Mouse (Mus musculus): ENCODE data around the gene Mip. TPM values are rescaled to one million over a fixed set of nuclear protein-coding genes. Genes with fewer than 3 reads are reported as not detected.
"Not testable (repeated sequence)": the region's sequence is repeated elsewhere in the genome, so short reads cannot be mapped to it uniquely, and the experiment has no call there.

The Mip gene
- total and polyA plus RNA-seq, 3 experiments: not detected

GRCm38 (mm10) chr10:128191472-128191871 lies 34.2 kb upstream of the Mip start:
- Histone ChIP-seq H3K9ac (ENCODE audit: insufficient read depth, low read depth) (no peak overlapping the region), H3K4me2 (ENCODE audit: insufficient read depth, low read depth, poor library complexity, severe bottlenecking) (no peak overlapping the region), H3K4me3 (replicated peaks in 1 of 3; ENCODE audit: low read depth in 2 of 3, low read length in 2 of 3, poor library complexity in 1 of 3) (no peak overlapping the region), H3K9me3 (replicated peaks; ENCODE audit: low read length) (no peaks in the 10 kb centered on the region), H3K36me3 (replicated peaks in 1 of 2; ENCODE audit: control insufficient read depth in 1 of 2, insufficient read depth in 1 of 2, low read length in 1 of 2) (no peaks in the 10 kb centered on the region), H3K27ac (ENCODE audit: insufficient read depth, low read depth) (no peak overlapping the region), H3K27me3 (replicated peaks) (peaks cover 15% of the 10 kb centered on the region), H3K4me1 (ENCODE audit: control insufficient read depth in 1 of 2, insufficient read depth in 2 of 2) (peaks cover 9 to 18% of the 10 kb centered on the region in 2 experiments; a peak in 3 of 4 replicates), H3K79me2 (replicated peaks; ENCODE audit: control insufficient read depth, extremely low read depth, insufficient read depth, poor library complexity, severe bottlenecking) (no peaks in the 10 kb centered on the region)
- in situ Hi-C loops (cut with MboI; ENCODE audit: low pct_ligation_motif_present, low pct_unique_long_range_greater_than_20kb, low sequenced_read_pairs): loop anchor here (5.0 to 25.0 kb wide), 2 partner anchors 99 to 254 kb away; partner anchors contain the start of gene Baz2a
- dilution Hi-C loops (cut with MboI; ENCODE audit: extremely low pct_ligation_motif_present, extremely low pct_unique_long_range_greater_than_20kb, low sequenced_read_pairs): no loop called here
- no peak for DNase-seq (ENCODE audit: extremely low read depth)
- no peak for TF ChIP-seq PAX5 (IDR thresholded peaks at IDR 0.05; ENCODE audit: low read length)
- TF ChIP-seq USF1 (IDR thresholded peaks at IDR 0.05; ENCODE audit: low read depth, low read length): no peak
- no peak for TF ChIP-seq JUN (IDR thresholded peaks at IDR 0.05; ENCODE audit: insufficient read depth, low read depth, low read length)
- no peak for TF ChIP-seq MYC (IDR thresholded peaks at IDR 0.05; ENCODE audit: low read depth, low read length)
- TF ChIP-seq NRF1 (IDR thresholded peaks at IDR 0.05; ENCODE audit: low read depth, low read length): no peak
- TF ChIP-seq IRF4 (IDR thresholded peaks at IDR 0.05; ENCODE audit: low read depth, low read length): no peak
- TF ChIP-seq CHD2 (IDR thresholded peaks at IDR 0.05; ENCODE audit: low read length): no peak
- no peak for TF ChIP-seq ZMIZ1 (IDR thresholded peaks at IDR 0.05; ENCODE audit: low read depth, low read length)
- TF ChIP-seq HCFC1 (IDR thresholded peaks at IDR 0.05; ENCODE audit: low read depth, low read length): no peak
- no peak for TF ChIP-seq GABPA (IDR thresholded peaks at IDR 0.05; ENCODE audit: insufficient replicate concordance, low read depth, low read length)
- no peak for TF ChIP-seq CTCF (conservative IDR thresholded peaks at IDR 0.05 in 1 of 2, IDR thresholded peaks at IDR 0.05 in 1 of 2; ENCODE audit: low read depth in 2 of 2, low read length in 2 of 2)
- no peak for TF ChIP-seq RCOR1 (conservative IDR thresholded peaks at IDR 0.05; ENCODE audit: low read depth, low read length)
- TF ChIP-seq BHLHE40 (IDR thresholded peaks at IDR 0.05; ENCODE audit: low read depth, low read length): no peak

- dilution Hi-C loops (cut with MboI; ENCODE audit: extremely low pct_ligation_motif_present, extremely low pct_unique_long_range_greater_than_20kb, low sequenced_read_pairs); H3K9ac ChIP-seq (ENCODE audit: insufficient read depth, low read depth); H3K4me2 ChIP-seq (ENCODE audit: insufficient read depth, low read depth, poor library complexity, severe bottlenecking); H3K4me3 ChIP-seq (replicated peaks in 1 of 3; ENCODE audit: low read depth in 2 of 3, low read length in 2 of 3, poor library complexity in 1 of 3); H3K9me3 ChIP-seq (replicated peaks; ENCODE audit: low read length); H3K79me2 ChIP-seq (replicated peaks; ENCODE audit: control insufficient read depth, extremely low read depth, insufficient read depth, poor library complexity, severe bottlenecking); DNase-seq (ENCODE audit: extremely low read depth); H3K36me3 ChIP-seq (replicated peaks in 1 of 2; ENCODE audit: control insufficient read depth in 1 of 2, insufficient read depth in 1 of 2, low read length in 1 of 2); H3K27ac ChIP-seq (ENCODE audit: insufficient read depth, low read depth): not testable (repeated sequence)
- Histone ChIP-seq H3K27me3 (replicated peaks) (peaks cover 15% of the 10 kb centered on the region), H3K4me1 (ENCODE audit: control insufficient read depth in 1 of 2, insufficient read depth in 2 of 2) (peaks cover 9 to 18% of the 10 kb centered on the region in 2 experiments; a peak in 3 of 4 replicates)
- peak; percentile 52; the same call in 1 of the 2 replicates for TF ChIP-seq TBP (conservative IDR thresholded peaks at IDR 0.05; ENCODE audit: low read depth, low read length)
- in situ Hi-C loops (cut with MboI; ENCODE audit: low pct_ligation_motif_present, low pct_unique_long_range_greater_than_20kb, low sequenced_read_pairs): loop anchor here (5.0 to 25.0 kb wide), 2 partner anchors 100 to 255 kb away; partner anchors contain the start of gene Baz2a
These were observed 33.4 kb upstream of the Mip start for GRCm38 (mm10) chr10:128192030-128192766.
